Mouse (Mus musculus) MEL (cell line): ENCODE data around the gene Atrx.

Experiments
- CHD1 ChIP-seq: IDR thresholded peaks from 2 replicates; pipeline ENCODE4 v1.6.1; 2012; ENCODE audit warnings: low read depth, mild to moderate bottlenecking, inconsistent platforms, low read length, improper control_type of control experiment
- CTCF ChIP-seq, 3 experiments: IDR thresholded peaks in 2 of 3; conservative IDR thresholded peaks in 1 of 3; 2 replicates each; pipeline ENCODE4 v1.5.1; 2011 to 2012; ENCODE audit warnings: low read length in 3 of 3, low read depth in 2 of 3, mild to moderate bottlenecking in 2 of 3, improper control_type of control experiment in 1 of 3, inconsistent platforms in 1 of 3, mixed read lengths in 1 of 3, moderate library complexity in 1 of 3; ENCODE audit not compliant: control insufficient read depth in 1 of 3, insufficient read depth in 1 of 3, poor library complexity in 1 of 3, severe bottlenecking in 1 of 3
- ZC3H11A ChIP-seq: IDR thresholded peaks from 2 replicates; pipeline ENCODE4 v1.6.1; 2012; ENCODE audit warnings: low read depth, mild to moderate bottlenecking, inconsistent platforms, low read length, improper control_type of control experiment

DNA sequence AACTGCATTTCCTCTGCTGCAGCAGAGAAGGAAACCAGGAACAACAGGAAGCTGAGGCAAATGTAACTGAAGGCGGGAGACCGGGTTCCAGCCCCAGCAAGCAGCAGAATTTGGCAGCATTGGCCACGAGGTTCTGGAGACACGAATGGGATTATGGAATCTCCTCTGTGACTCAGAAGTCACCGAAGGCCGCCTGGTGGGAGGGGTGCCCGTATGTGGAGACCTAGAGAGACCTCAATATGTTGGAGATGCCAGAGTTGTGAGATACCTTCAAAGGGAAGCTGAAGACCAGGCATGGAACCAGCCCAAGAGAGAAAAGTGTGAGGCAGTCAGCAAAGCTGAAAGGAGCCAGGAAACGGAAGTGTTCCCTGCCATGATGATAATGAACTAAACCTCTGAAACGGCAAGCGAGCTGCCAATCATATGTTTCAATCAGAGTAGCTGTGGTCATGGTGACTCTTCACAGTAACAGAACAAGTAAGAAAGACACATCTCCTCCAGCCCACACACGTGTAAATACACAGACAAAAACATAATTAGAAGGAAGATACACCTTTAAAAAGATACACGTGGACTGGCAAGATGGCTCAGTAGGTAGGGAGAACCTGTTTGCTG, 3.0 kb downstream of the Atrx start:
- TF ChIP-seq CTCF (IDR thresholded peaks at IDR 0.05 in 2 of 3, conservative IDR thresholded peaks at IDR 0.05 in 1 of 3; ENCODE audit: control insufficient read depth in 1 of 3, insufficient read depth in 1 of 3, low read depth in 2 of 3, low read length in 3 of 3, poor library complexity in 1 of 3, severe bottlenecking in 1 of 3) = no peak
- no peak for TF ChIP-seq ZC3H11A
- TF ChIP-seq CHD1 = no peak
